Mouse (Mus musculus): Measurements from ENCODE around the gene Serpina6.

Gene Serpina6

DNA sequence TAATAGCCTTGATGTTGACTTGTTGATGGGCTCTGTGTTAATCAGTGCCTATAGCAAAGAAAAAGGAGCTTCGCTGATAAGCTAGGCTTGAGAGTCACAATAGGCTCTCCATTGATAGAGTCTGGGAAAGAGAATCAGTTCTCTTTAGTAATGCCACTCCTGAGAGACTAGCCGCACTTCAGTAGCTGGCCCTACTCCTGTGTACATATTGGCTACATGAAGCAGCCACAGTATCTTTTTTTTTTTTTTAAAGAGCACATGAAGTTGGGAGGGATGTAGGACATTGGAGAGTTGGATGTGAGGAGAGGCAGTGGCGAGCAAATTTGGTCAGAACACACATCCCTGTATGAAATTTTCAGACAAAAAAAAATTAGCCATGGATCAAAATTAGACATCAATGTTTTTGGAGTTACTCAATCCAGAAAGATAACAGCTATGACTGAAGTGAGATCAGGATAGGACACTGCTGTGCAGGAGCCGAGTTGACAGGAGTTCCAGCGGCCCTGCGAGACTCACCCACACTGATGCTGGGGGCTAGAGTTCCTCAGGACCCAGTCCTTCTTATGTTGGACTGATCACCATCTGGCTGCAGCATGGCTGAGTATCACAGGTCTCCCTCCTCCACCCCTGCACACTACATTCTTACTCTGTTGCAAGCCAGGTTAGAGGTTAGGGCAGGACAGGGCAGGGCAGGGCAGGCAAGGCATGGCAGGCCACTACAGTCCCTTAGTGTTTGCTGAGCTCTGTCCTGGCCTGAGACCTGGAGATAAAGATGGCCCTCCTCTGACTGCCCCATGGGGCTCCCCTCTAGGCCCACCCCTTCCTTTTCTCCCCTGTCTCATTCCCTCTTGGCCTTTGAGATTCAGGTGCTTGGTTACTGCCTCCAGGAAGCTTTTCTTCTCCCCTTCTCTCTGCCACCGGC is 1.6 kb downstream of the Serpina6 start:
- DNase-seq (ENCODE audit: low read depth, low spot score), result no peak

DNA sequence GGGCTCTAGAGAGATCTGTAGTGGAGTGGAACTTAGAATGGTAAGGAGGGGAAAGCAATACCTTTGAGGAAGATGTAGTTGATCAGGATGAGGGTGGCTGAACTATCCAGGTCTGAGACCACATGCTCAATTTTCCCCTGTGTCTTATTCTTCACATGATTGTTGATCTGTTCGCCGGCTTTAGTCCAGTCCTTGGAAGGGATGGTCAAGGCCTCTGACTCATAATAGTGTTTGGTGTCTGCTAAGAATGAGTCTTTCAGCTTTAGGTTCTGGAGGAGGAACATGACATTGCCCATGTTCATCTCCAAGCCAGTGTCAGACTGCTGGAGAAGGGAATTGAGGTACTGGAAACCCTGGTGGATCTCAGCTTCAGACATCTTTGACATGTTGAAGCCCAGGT is 3.2 kb downstream of the Serpina6 start:
- DNase-seq (ENCODE audit: low read depth, low spot score), result no peak

DNA sequence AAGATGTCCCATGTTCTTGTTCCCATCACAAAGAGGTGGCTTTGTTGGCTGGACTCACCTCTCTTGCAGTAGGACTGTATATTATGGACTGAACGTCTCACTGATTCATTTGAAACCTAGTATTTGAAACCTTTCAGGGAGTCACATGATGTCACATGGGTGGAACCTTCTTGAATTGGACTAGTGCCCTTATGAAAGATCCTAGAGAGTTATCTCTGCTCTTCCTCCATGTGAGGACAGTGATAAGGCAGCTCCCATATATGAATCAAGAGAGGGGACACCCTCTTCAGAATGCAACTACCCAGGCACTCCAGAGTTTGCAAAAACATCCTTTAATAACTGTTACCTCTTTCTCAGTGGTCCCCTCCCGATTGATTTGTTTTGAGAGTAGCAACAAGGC is 10.7 kb downstream of the Serpina6 start:
- no peak for DNase-seq (ENCODE audit: low read depth, low spot score)

DNA sequence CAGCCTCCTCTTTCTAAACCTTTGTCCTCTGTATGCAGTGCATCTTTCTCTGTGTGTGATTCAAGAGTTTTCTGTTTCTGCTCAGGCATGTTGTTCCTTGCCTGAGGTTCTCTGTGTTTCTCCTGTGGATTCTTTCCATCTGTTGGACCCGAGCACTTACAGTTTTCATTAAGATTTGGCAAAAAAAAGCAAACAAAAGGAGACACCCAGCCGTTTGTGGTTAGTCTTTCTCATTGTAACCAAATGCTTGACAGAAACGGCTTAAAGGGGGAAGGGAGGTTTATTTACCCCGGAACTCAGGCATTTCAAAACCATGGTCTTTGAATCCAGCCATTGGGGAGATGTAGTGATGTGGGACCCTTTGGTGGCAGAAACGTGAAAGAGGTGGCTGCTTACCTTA is 12.4 kb downstream of the Serpina6 start:
- no peak for DNase-seq (ENCODE audit: low read depth, low spot score)

DNA sequence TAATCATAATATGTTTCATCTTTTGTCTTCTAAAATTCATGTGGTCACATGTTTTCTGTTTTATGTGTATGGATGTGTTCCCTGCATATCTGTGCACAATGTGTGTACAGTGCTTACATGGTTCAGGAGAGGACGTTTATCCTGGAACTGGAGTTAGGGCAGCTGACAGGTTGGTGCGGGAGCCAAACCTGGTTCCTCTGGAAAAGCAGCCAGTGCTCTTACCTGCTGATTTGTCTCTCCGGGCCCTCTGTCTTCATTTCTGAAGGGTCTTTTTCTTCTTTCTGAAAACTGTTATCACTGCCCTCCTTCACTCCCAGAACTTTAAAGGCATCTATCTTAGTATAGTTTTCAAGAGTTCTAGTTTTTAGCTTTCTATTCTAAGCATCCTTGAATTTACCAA is 13.2 kb downstream of the Serpina6 start:
- DNase-seq (ENCODE audit: low read depth, low spot score), result no peak

DNA sequence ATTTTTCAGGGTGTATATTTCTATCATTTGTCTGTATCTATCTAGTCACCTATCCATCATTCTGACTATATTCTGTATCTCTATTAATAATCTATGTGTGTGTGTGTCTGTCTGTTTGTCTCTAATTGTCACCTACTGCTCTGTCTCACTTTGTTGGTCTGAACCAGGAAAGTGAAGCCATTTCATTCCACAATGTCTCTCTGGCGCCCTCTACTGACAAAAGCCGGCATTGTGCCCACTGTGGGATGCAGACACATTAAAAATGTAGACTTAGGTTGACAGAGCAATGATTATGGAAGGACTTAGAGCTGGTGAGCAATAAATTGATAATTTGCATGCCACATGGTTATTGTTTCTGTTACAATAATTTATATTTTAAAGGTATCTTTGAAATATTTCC is 13.7 kb downstream of the Serpina6 start:
- DNase-seq (ENCODE audit: low read depth, low spot score), result peak; percentile 66

DNA sequence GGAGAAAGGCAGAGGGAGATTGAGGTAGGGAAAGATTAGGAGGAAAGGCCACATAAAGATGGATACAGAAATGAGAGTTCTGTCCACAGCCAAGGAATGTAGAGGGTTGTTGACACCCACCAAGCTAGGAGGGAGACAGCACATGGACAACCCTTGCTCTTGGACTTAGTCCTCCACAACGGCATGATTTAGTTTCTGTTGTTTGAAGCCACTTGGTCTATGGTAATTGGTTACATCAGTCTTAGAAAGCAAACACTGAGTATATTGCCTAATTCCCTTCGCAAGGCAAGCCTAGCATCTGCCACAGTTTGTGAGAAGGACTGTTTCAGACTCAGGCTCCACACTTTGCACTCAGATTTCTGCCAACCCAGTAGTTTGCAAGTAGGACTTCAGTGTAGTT is 21.2 kb downstream of the Serpina6 start:
- no peak for DNase-seq (ENCODE audit: low read depth, low spot score)

DNA sequence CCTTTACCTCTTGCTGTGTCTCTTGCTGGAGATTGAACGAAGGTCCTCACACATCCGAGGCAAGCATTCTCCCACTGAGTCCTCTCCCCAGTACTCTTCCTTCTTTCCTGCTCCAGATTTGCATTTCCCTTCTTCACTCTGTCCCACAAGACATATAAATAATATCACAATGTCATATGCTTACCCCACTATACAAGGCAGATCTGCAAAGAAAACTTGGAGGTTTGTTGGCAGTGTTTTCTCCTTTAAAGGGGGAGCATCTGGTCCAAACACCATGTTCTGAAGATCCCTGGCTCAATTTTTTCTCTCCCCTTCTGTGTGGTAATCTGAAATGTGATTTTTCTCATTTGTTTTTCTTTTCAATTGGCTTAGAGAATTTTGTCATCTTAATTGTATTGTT is 22.6 kb downstream of the Serpina6 start:
- no peak for DNase-seq (ENCODE audit: low read depth, low spot score)

DNA sequence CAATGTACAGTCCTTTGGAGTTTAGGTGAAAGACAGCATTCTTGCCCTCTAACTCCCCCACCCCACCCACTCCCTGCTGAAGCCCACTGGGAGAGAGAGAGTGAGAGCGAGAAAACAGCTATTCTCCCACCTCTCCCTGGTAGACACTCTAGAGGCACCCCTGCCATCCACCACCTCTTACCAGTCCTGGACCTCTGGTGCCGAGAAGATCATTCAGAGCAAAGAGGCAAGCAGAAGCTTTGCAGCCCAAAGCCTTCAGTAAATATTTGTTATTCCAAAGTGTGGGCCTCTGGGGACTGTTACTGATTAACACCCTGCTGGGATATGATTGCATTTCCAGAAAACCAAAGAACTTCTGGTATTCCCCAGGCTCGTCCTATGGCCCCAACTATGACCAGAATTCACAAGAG is 25.8 kb downstream of the Serpina6 start, which contains the start of gene Serpina10:
TSS of gene Serpina10 (minus strand) at position 242 of the 410 bp plus-strand sequence.
- DNase-seq (ENCODE audit: low read depth, low spot score), result no peak

DNA sequence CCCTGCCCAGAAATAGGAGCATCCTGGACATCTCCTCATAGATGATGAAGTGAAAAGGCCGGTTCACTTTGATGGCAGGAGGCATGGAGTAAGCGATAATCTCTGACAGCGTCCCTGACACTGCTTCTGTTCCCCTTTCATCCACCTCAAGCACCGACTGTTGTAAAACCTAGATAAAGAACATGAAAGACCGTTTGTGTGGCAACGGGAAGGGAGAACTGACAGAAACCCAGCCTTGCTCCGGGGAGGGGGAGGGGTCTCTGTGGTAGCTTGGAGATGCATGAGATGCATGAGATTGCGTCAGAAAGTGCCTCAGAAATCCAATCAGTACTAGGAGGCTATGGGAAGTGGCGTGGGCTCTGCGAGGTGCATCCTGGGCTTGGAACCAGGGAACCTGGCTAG is 40.2 kb downstream of the Serpina6 start:
- DNase-seq (ENCODE audit: low read depth, low spot score), result no peak

DNA sequence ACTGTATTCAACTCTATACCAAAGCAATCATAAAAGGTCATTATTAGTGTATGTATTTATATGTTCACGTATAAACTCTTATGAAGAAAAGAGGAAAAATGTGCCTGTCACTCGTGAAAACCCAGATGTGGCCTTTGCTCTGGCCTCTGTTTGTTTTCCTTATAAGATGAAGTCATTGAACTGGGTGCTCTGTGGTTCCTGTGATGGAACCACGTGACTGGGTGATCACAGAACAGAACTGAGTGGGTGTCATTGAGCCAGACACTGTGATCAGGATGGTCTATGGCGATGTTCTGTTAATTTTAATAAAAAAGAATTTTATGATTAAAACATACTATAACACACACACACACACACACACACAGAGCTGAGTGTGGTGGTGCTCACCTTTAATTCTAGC is 41.3 kb downstream of the Serpina6 start:
- no peak for DNase-seq (ENCODE audit: low read depth, low spot score)

DNA sequence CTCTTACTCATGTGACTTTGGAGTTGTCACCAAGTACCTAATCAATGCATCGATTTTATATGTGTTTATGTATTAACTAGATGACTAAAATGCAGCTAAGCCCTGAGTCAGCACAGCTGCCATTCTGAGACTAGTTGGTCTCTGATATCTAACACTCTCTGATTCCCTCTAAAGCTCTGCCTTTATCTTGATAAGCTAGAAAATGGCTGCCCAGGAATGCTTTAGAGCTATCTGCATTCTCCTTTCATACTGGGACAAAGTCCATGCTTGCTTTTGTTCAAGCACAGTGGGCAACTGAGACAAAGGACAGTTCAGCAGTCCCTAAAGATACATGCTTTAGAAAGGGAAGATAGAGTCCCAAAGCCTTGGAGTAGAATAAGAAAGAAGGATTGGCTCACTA is 41.9 kb downstream of the Serpina6 start:
- no peak for DNase-seq (ENCODE audit: low read depth, low spot score)

DNA sequence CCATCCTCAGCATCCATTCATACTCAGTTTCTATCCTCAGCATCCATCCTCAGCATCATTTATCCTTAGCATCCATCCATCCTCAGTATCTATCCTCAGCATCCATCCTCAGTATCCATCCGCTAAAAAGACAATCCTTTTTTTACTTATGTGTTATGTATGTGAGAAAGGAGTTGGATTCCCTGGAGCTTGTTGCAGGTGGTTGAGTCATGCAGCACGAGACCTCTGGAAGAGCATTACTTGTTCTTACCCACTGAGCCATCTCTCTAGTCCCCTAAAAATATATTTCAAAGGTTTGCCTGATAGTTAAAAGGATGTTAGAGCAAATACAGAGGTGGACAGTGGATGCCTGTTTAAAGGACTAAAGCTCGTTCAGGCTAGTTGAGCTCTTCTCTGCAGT is 55.2 kb downstream of the Serpina6 start:
- peak; percentile 9 for DNase-seq (ENCODE audit: low read depth, low spot score)

DNA sequence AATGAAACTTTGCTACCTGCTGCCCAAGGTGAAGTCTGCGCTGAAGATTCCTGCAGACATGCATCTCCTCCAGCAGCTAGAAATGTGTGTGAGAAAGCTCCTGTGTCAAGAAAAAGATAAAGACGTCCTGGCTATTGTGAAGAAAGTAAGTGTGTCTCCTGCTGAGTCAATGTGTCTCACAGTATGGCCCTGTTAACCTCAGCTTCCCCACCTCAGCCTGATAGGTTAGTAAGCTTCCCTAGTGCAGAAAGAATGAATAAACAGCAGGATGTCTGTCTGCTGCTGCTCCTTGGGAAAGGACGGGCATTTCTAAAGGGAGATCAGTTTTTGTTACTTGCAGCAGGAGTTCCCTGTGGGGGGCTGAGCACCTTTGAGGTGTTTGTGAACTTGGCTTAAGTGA is 56.6 kb downstream of the Serpina6 start:
- DNase-seq (ENCODE audit: low read depth, low spot score), result no peak

DNA sequence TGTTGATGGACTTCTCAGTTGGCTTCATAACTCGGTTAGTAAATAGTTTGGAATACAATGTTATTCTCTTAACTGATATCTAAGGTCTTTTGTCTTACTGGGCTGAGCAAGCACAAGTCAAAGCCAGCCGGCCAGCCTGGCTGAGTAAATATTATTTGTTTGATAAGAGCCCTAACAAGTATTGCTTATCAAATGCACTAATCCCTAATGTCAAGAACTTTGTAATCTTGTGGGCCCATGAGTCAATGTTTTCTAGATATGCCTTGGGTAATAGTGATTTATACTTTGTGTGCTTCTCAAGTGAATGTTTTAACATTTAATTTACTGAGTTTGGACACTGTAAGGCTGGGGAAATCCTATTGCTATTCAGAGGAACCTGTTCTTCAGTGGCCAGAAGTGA is 58.6 kb downstream of the Serpina6 start:
- no peak for DNase-seq (ENCODE audit: low read depth, low spot score)

All from forelimb bud, embryonic 11.5 days (tissue).